Mouse (Mus musculus) lung, postnatal 36 days (tissue): ENCODE measurements around the gene BC107364.
"Not testable (repeated sequence)": the region's sequence is repeated elsewhere in the genome, so short reads cannot be mapped to it uniquely, and the experiment has no call there.

ENCODE experiments used
- DNase-seq: peaks from one replicate; pipeline ENCODE4 v3.0.0; 2022; ENCODE audit warnings: mixed read lengths

The BC107364 gene

GRCm38 (mm10) chr3:96410966-96411365, 41.1 kb downstream of the BC107364 start:
- no peak for DNase-seq

GRCm38 (mm10) chr3:96409701-96410246, 42.3 kb downstream of the BC107364 start:
- no peak for DNase-seq

- not testable (repeated sequence) for DNase-seq
These were observed 44.0 kb downstream of the BC107364 start for GRCm38 (mm10) chr3:96408111-96408510.

- DNase-seq: no peak
These were observed 46.3 kb downstream of the BC107364 start for GRCm38 (mm10) chr3:96405541-96406503.

- DNase-seq: no peak
These were observed 47.1 kb downstream of the BC107364 start for GRCm38 (mm10) chr3:96405004-96405403.

- no peak for DNase-seq
These were observed 47.7 kb downstream of the BC107364 start for GRCm38 (mm10) chr3:96404450-96404849.

- peak; percentile 17 for DNase-seq
These were observed 49.1 kb downstream of the BC107364 start for GRCm38 (mm10) chr3:96403016-96403415.

GRCm38 (mm10) chr3:96401832-96402501, 50.1 kb downstream of the BC107364 start:
- no peak for DNase-seq

- DNase-seq: no peak
These were observed 50.7 kb downstream of the BC107364 start for GRCm38 (mm10) chr3:96401474-96401831.

- DNase-seq: no peak
These were observed 53.2 kb downstream of the BC107364 start for GRCm38 (mm10) chr3:96398911-96399310.

GRCm38 (mm10) chr3:96396857-96397256, 55.2 kb downstream of the BC107364 start:
- DNase-seq: no peak

- not testable (repeated sequence) for DNase-seq
These were observed 64.9 kb downstream of the BC107364 start for GRCm38 (mm10) chr3:96387202-96387601.
